Mouse (Mus musculus) stomach, postnatal 0 days (tissue): ENCODE results near the gene Pmm1. TPM values are rescaled to one million over a fixed set of nuclear protein-coding genes. Genes with fewer than 3 reads are reported as not detected.
"Not testable (repeated sequence)": the region's sequence is repeated elsewhere in the genome, so short reads cannot be mapped to it uniquely, and the experiment has no call there.

Experiments
- ATAC-seq: fragments of 200-750 bp; cut with Nextera tagmentation; 2 replicates; pipeline ENCODE4 v1.8.0; 2017; ENCODE audit not compliant: low FRiP score, low TSS enrichment
- DNase-seq: peaks from one replicate; pipeline ENCODE4 v3.0.0-alpha.2; 2016; ENCODE audit warnings: low spot score
- H3K27ac ChIP-seq: fragments of 300-500 bp; sonication (generic); replicated peaks from 2 replicates; pipeline ENCODE4 v1.5.1; 2014; ENCODE audit warnings: mild to moderate bottlenecking, control low read depth
- H3K27me3 ChIP-seq: fragments of 300-500 bp; sonication (generic); 2 replicates; pipeline ENCODE4 v1.6.1; 2014; ENCODE audit warnings: low read length; ENCODE audit not compliant: control insufficient read depth, insufficient read depth
- H3K36me3 ChIP-seq: fragments of 300-500 bp; sonication (generic); 2 replicates; pipeline ENCODE4 v1.6.1; 2014; ENCODE audit warnings: low read length, mixed read lengths; ENCODE audit not compliant: control insufficient read depth, insufficient read depth
- H3K4me1 ChIP-seq: fragments of 300-500 bp; sonication (generic); replicated peaks from 2 replicates; pipeline ENCODE4 v1.6.1; 2014; ENCODE audit warnings: antibody characterized with exemption; ENCODE audit not compliant: control insufficient read depth, insufficient read depth
- H3K4me2 ChIP-seq: fragments of 300-500 bp; sonication (generic); replicated peaks from 2 replicates; pipeline ENCODE4 v1.6.1; 2014; ENCODE audit warnings: low read depth, mild to moderate bottlenecking, control low read depth, moderate library complexity
- H3K4me3 ChIP-seq: fragments of 300-500 bp; sonication (generic); 2 replicates; pipeline ENCODE4 v1.5.1; 2014; ENCODE audit warnings: low read depth, low read length, control low read depth
- H3K9ac ChIP-seq: fragments of 300-500 bp; sonication (generic); 2 replicates; pipeline ENCODE4 v1.6.1; 2014; ENCODE audit warnings: mild to moderate bottlenecking, low read length, control low read depth, mixed read lengths
- H3K9me3 ChIP-seq: fragments of 300-500 bp; sonication (generic); 2 replicates; pipeline ENCODE4 v1.6.1; 2016; ENCODE audit warnings: low read length; ENCODE audit not compliant: control insufficient read depth
- CTCF ChIP-seq: IDR thresholded peaks from 2 replicates; pipeline ENCODE4 v1.5.1; 2016; ENCODE audit warnings: antibody characterized with exemption, low read depth, mild to moderate bottlenecking, moderate library complexity
- EP300 ChIP-seq: optimal IDR thresholded peaks from 2 replicates; pipeline ENCODE3; 2016; ENCODE audit warnings: antibody characterized with exemption
- WGBS: fragments of 180-500 bp; shearing (Covaris S2); extraction: QIAGEN DNeasy Blood & Tissue Kit; methylation state at CpG from one replicate; pipeline ENCODE4 v1.1.7; 2014; 5-methylcytosine and 5-hydroxymethylcytosine counted together
- polyA plus RNA-seq: library from polyadenylated mRNA; unstranded; fragments of >200 nt; fragmentation: Nextera tagmentation; extraction: Ambion mirVana; gene quantifications from 2 replicates; pipeline ENCODE4 v1.2.1, GENCODE M21; 2015

The Pmm1 gene
- polyA plus RNA-seq, 1 experiment from 2014 or later = 32.2 TPM

DNA sequence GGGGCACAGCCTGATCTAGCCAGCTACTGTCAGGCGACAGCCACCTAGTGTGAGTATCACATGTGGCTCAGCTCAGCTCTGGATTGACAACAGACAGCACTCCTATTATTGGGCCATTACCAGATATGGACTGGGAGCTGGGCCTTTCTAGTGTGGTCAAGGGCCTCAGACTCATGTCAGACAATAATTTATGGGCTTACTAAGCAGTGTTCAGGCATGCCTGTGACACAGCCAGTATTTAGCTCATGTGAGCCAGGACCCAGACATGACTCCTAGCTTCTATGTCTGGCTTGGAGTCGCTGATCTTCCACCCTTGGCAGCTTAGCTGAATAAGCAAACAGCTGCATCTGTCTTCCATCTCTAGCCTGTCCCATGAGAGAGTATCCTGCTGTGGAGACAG, 48.2 kb downstream of the Pmm1 start:
- Histone ChIP-seq H3K27ac (no peak overlapping the region), H3K9ac (no peak overlapping the region), H3K4me3 (no peak overlapping the region), H3K36me3 (peaks cover 43% of the 10 kb centered on the region), H3K4me2 (no peak overlapping the region), H3K9me3 (no peaks in the 10 kb centered on the region), H3K4me1 (no peaks in the 10 kb centered on the region), H3K27me3 (no peaks in the 10 kb centered on the region)
- WGBS = 59% methylated on average over 2 of the region's 2 CpGs
- TF ChIP-seq CTCF = no peak
- TF ChIP-seq EP300 = no peak
- ATAC-seq = no peak
- no peak for DNase-seq

DNA sequence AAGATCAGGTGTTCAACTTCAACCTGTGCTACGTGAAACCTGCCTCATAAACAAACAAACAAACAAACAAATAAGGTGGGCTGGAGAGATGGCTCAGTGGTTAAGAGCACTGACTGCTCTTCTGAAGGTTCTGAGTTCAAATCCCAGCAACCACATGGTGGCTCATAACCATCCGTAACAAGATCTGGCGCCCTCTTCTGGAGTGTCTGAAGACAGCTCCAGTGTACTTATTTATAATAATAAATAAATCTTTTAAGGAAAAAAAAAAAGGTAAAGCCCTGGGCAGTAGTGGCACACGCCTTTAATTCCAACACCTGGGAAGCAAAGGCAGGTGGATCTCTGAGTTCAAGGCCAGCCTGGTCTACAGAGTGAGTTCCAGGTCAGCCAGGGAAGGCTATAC, 52.0 kb downstream of the Pmm1 start:
- not testable (repeated sequence) for ATAC-seq, H3K4me2 ChIP-seq, H3K9ac ChIP-seq, DNase-seq, H3K27me3 ChIP-seq, H3K4me1 ChIP-seq, H3K4me3 ChIP-seq, H3K9me3 ChIP-seq, H3K27ac ChIP-seq
- TF ChIP-seq CTCF = peak; percentile 43
- WGBS = 78% methylated on average over 4 of the region's 4 CpGs
- peaks cover 44% of the 10 kb centered on the region for H3K36me3 ChIP-seq

DNA sequence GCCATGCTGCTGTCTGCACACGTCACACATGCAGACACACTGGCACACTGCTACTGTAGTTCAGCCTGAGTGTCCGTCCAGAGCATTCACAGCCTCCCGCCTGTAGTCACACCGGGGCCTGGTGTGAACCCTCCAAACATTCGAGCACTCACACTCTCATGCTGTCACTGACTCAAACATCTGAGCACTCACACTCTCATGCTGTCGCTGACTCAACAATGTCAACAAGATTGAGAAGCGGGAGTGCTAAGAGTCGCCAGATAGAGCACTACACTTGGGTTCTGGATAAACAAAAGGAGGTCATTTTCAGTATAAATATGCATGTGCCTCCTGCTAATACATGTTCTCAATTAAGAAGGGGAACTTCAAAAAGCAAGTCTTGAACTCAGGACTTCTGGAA, 52.8 kb downstream of the Pmm1 start:
- peaks cover 39% of the 10 kb centered on the region for H3K36me3 ChIP-seq
- no peak overlapping the region for H3K27ac ChIP-seq
- DNase-seq (peak; percentile 35), ATAC-seq (peak; percentile 66)
- no peak for TF ChIP-seq EP300
- no peak for TF ChIP-seq CTCF
- no peak overlapping the region for H3K4me2 ChIP-seq
- H3K4me3 ChIP-seq = no peak overlapping the region
- H3K4me1 ChIP-seq = no peaks in the 10 kb centered on the region
- WGBS = 72% methylated on average over 8 of the region's 8 CpGs
- no peak overlapping the region for H3K9ac ChIP-seq
- no peaks in the 10 kb centered on the region for H3K27me3 ChIP-seq
- H3K9me3 ChIP-seq = no peaks in the 10 kb centered on the region

DNA sequence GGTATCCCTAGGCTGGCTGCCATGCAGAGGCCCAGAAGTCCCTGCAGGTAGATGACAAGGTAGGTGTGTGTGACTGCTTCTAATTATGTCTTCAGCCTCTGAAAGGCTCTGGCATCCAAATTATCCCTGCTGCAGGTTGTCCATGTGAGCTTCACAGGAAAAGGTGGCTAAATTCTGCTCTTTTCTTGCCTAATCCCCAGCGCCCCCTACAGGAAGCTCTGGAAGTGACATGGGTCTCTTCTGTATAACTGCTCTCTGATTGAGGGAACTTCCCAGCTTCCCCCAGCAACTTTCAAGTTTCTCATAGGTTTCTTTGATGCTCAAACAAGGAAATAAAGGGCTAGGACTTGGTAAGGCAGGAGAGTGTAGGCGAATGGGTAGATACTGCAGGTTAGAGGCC, 55.8 kb downstream of the Pmm1 start:
- no peak overlapping the region for H3K27ac ChIP-seq
- no peaks in the 10 kb centered on the region for H3K4me1 ChIP-seq
- H3K4me2 ChIP-seq = no peak overlapping the region
- H3K27me3 ChIP-seq = no peaks in the 10 kb centered on the region
- ATAC-seq (no peak), DNase-seq (peak; percentile 78)
- 38% methylated on average over 2 of the region's 2 CpGs for WGBS
- H3K4me3 ChIP-seq = no peak overlapping the region
- H3K9ac ChIP-seq = no peak overlapping the region
- H3K36me3 ChIP-seq = peaks cover 38% of the 10 kb centered on the region
- TF ChIP-seq CTCF = peak; percentile 86
- TF ChIP-seq EP300 = no peak
- H3K9me3 ChIP-seq = no peaks in the 10 kb centered on the region

Other genes starting within 250 kb of the Pmm1 start
- 9.1 and 11.1 TPM in 2 replicates for gene Zc3h7b, start 215.9 kb downstream of the Pmm1 start, polyA plus RNA-seq
- gene Rangap1, start 215.4 kb downstream of the Pmm1 start, polyA plus RNA-seq = 39.0 and 40.2 TPM in 2 replicates
- 17.1 and 21.2 TPM in 2 replicates for gene Tef, start 158.5 kb downstream of the Pmm1 start, polyA plus RNA-seq
- gene Tob2, start 102.1 kb downstream of the Pmm1 start, polyA plus RNA-seq = 18.8 and 20.5 TPM in 2 replicates
- 75.8 and 77.0 TPM in 2 replicates for gene Phf5a, start 89.0 kb downstream of the Pmm1 start, polyA plus RNA-seq
- gene Aco2, start 88.6 kb downstream of the Pmm1 start, polyA plus RNA-seq = 130 and 141 TPM in 2 replicates
- 65.6 and 66.4 TPM in 2 replicates for gene Polr3h, start 34.7 kb downstream of the Pmm1 start, polyA plus RNA-seq
- gene Csdc2, start 24.2 kb downstream of the Pmm1 start, polyA plus RNA-seq = 9.5 and 9.7 TPM in 2 replicates
- gene 1700029P11Rik, start 19.6 kb upstream of the Pmm1 start, polyA plus RNA-seq = not detected in 2 replicates
- gene Xrcc6, start 26.9 kb upstream of the Pmm1 start, polyA plus RNA-seq = 30.4 and 31.2 TPM in 2 replicates
- 20.8 and 22.8 TPM in 2 replicates for gene Desi1, start 72.9 kb upstream of the Pmm1 start, polyA plus RNA-seq
- gene Snu13, start 86.7 kb upstream of the Pmm1 start, polyA plus RNA-seq = 130 and 133 TPM in 2 replicates
- 0.04 TPM in 1 of 2 replicates, not detected in the other for gene 4930407I10Rik, start 98.2 kb upstream of the Pmm1 start, polyA plus RNA-seq
- 0.02 and 0.04 TPM in 2 replicates for gene Mei1, start 109.1 kb upstream of the Pmm1 start, polyA plus RNA-seq
- 8.2 and 8.5 TPM in 2 replicates for gene Ccdc134, start 167.0 kb upstream of the Pmm1 start, polyA plus RNA-seq
- gene Srebf2, start 186.3 kb upstream of the Pmm1 start, polyA plus RNA-seq = 119 and 127 TPM in 2 replicates